Mouse (Mus musculus) Patski (cell line): ENCODE results near the gene Epb41. TPM values are rescaled to one million over a fixed set of nuclear protein-coding genes. Genes with fewer than 3 reads are reported as not detected.
A peak's percentile ranks its signal among the peaks of the same experiment; 100 is the strongest.

Experiments used
- ATAC-seq: fragments of 100-300 bp; one replicate; pipeline ENCODE4 v1.8.0; 2021
- CTCF ChIA-PET: fragments of 350-600 bp; sonication (Branson Sonifier 250); formaldehyde crosslinking; loops from one replicate; lab custom pipeline; 2022; ENCODE audit warnings: inconsistent platforms; lab: Charles Lee
- POLR2A ChIA-PET: fragments of 350-600 bp; sonication (Branson Sonifier 250); formaldehyde crosslinking; loops from one replicate; lab custom pipeline; 2022; ENCODE audit warnings: antibody characterized with exemption, inconsistent platforms; lab: Charles Lee
- DNase-seq: peaks from one replicate; pipeline ENCODE4 v3.0.0-alpha.2; 2011; ENCODE audit warnings: low read depth, low spot score
- H3K27me3 ChIP-seq: fragments of 371-371 bp; one replicate; pipeline ENCODE4 v1.5.1; 2021
- CTCF ChIP-seq: fragments of 100-300 bp; IDR thresholded peaks from one replicate; pipeline ENCODE4 v1.5.1; 2021
- in situ Hi-C: fragments of 300-500 bp; cut with MboI; formaldehyde crosslinking; loops from 3 replicates; pipeline ENCODE4 v1.11.1; 2018; ENCODE audit warnings: low pct_unique_long_range_greater_than_20kb, mixed read lengths
- polyA plus RNA-seq: library from polyadenylated mRNA; unstranded; gene quantifications from one replicate; pipeline ENCODE4 v1.2.3, GENCODE M21; 2021

Gene Epb41
- polyA plus RNA-seq, 1 experiment from 2014 or later, result 53.5 TPM

- in situ Hi-C loops, result no loop called here
- no peak for DNase-seq
- no peaks in the 10 kb centered on the region for H3K27me3 ChIP-seq
- no peak for TF ChIP-seq CTCF
- ATAC-seq, result no peak
- ChIA-PET CTCF (interaction anchor here (1.2 to 3.2 kb wide), 2 partner anchors 12 to 13 kb away, joined by 3 to 11 read pairs; no protein-coding TSS in a partner anchor), POLR2A (no interaction called here)
Observed at GRCm38 (mm10) chr4:132049549-132050200, 25.4 kb downstream of the Epb41 start.

GRCm38 (mm10) chr4:132048995-132049404 is 26.1 kb downstream of the Epb41 start:
- ChIA-PET POLR2A (interaction anchor here (1.6 kb wide), 1 partner anchor 25 kb away, joined by 4 read pairs; the partner anchor contains the start of gene Gm10300), CTCF (interaction anchor here (3.2 kb wide), 1 partner anchor 13 kb away, joined by 11 read pairs; no protein-coding TSS in a partner anchor)
- H3K27me3 ChIP-seq, result no peaks in the 10 kb centered on the region
- TF ChIP-seq CTCF, result no peak
- DNase-seq (peak; percentile 70), ATAC-seq (peak; percentile 86)
- in situ Hi-C loops, result no loop called here

GRCm38 (mm10) chr4:132048011-132048991 is 26.8 kb downstream of the Epb41 start:
- no peaks in the 10 kb centered on the region for H3K27me3 ChIP-seq
- ChIA-PET CTCF (interaction anchor here (1.0 to 3.2 kb wide), 2 partner anchors 13 to 18 kb away, joined by 3 to 11 read pairs; no protein-coding TSS in a partner anchor), POLR2A (interaction anchor here (0.9 to 1.6 kb wide), 3 partner anchors 14 to 26 kb away, joined by 3 to 5 read pairs (median 4); partner anchors contain the start of gene Gm10300)
- in situ Hi-C loops, result no loop called here
- DNase-seq (no peak), ATAC-seq (no peak)
- TF ChIP-seq CTCF, result no peak

GRCm38 (mm10) chr4:132043726-132044125 is 31.4 kb downstream of the Epb41 start:
- in situ Hi-C loops, result no loop called here
- no peak for TF ChIP-seq CTCF
- ATAC-seq, result no peak
- ChIA-PET CTCF (interaction anchor here (1.3 to 1.7 kb wide), 2 partner anchors 10 to 13 kb away, joined by 3 to 7 read pairs; no protein-coding TSS in a partner anchor), POLR2A (no interaction called here)
- DNase-seq, result no peak
- H3K27me3 ChIP-seq, result no peaks in the 10 kb centered on the region

- TF ChIP-seq CTCF, result no peak
- no peaks in the 10 kb centered on the region for H3K27me3 ChIP-seq
- DNase-seq (no peak), ATAC-seq (no peak)
- CTCF ChIA-PET, result interaction anchor here (1.3 kb wide), 1 partner anchor 8 kb away, joined by 3 read pairs; no protein-coding TSS in a partner anchor
- in situ Hi-C loops, result no loop called here
- POLR2A ChIA-PET, result no interaction called here
Observed at GRCm38 (mm10) chr4:132041471-132042332, 33.4 kb downstream of the Epb41 start.

GRCm38 (mm10) chr4:132039975-132040645 is 35.0 kb downstream of the Epb41 start:
- TF ChIP-seq CTCF, result no peak
- no peaks in the 10 kb centered on the region for H3K27me3 ChIP-seq
- in situ Hi-C loops, result loop anchor here (5.0 kb wide), 1 partner anchor 32 kb away; the partner anchor contains the start of gene Gm10300
- no peak for ATAC-seq
- POLR2A ChIA-PET, result no interaction called here
- CTCF ChIA-PET, result no interaction called here
- DNase-seq, result no peak

GRCm38 (mm10) chr4:132039521-132039920 is 35.6 kb downstream of the Epb41 start:
- ChIA-PET POLR2A (no interaction called here), CTCF (no interaction called here)
- in situ Hi-C loops, result loop anchor here (5.0 kb wide), 1 partner anchor 33 kb away; the partner anchor contains the start of gene Gm10300

GRCm38 (mm10) chr4:132038809-132039208 is 36.3 kb downstream of the Epb41 start:
- in situ Hi-C loops, result loop anchor here (5.0 kb wide), 1 partner anchor 33 kb away; the partner anchor contains the start of gene Gm10300
- no peak for TF ChIP-seq CTCF
- CTCF ChIA-PET, result no interaction called here
- POLR2A ChIA-PET, result no interaction called here
- no peaks in the 10 kb centered on the region for H3K27me3 ChIP-seq
- no peak for DNase-seq
- no peak for ATAC-seq

More at GRCm38 (mm10) chr4:132039521-132039920, 35.6 kb downstream of the Epb41 start:
- no peak for ATAC-seq
- TF ChIP-seq CTCF, result no peak
- no peak for DNase-seq
- no peaks in the 10 kb centered on the region for H3K27me3 ChIP-seq

- no peaks in the 10 kb centered on the region for H3K27me3 ChIP-seq
- in situ Hi-C loops, result loop anchor here (5.0 kb wide), 1 partner anchor 34 kb away; the partner anchor contains the start of gene Gm10300
- no peak for TF ChIP-seq CTCF
- ChIA-PET CTCF (no interaction called here), POLR2A (no interaction called here)
- ATAC-seq (no peak), DNase-seq (no peak)
Observed at GRCm38 (mm10) chr4:132037991-132038390, 37.1 kb downstream of the Epb41 start.
